Mouse (Mus musculus) erythroblast, embryonic 14.5 days (primary cell): ENCODE measurements around the gene Vsir. TPM values are rescaled to one million over a fixed set of nuclear protein-coding genes. Genes with fewer than 3 reads are reported as not detected.

Experiments
- H3K27me3 ChIP-seq: 2 replicates; pipeline ENCODE4 v1.6.1; 2012; ENCODE audit warnings: inconsistent platforms; ENCODE audit not compliant: control insufficient read depth
- H3K36me3 ChIP-seq: 2 replicates; pipeline ENCODE4 v1.6.1; 2012; ENCODE audit warnings: mild to moderate bottlenecking, inconsistent platforms; ENCODE audit not compliant: control insufficient read depth
- H3K4me1 ChIP-seq: 2 replicates; pipeline ENCODE4 v1.6.1; 2012; ENCODE audit warnings: inconsistent platforms; ENCODE audit not compliant: control insufficient read depth
- H3K4me3 ChIP-seq: replicated peaks from 2 replicates; pipeline ENCODE3; 2012; ENCODE audit warnings: moderate library complexity, mild to moderate bottlenecking, inconsistent platforms
- H3K9me3 ChIP-seq: 2 replicates; pipeline ENCODE4 v1.6.1; 2012; ENCODE audit warnings: low read length, inconsistent platforms, mixed read lengths; ENCODE audit not compliant: control insufficient read depth
- GATA1 ChIP-seq: IDR thresholded peaks from 2 replicates; pipeline ENCODE4 v1.6.1; 2012; ENCODE audit warnings: low read length, inconsistent platforms, mixed read lengths
- TAL1 ChIP-seq: IDR thresholded peaks from 3 replicates; pipeline ENCODE4 v1.6.1; 2012; ENCODE audit warnings: low read length, inconsistent platforms, mixed read lengths
- polyA plus RNA-seq: library from polyadenylated mRNA; stranded (reverse); fragments of >175 nt; gene quantifications from 2 replicates; pipeline ENCODE4 v1.2.3, GENCODE M21; 2012

Vsir gene
- polyA plus RNA-seq, 1 experiment = 6.2 TPM

DNA sequence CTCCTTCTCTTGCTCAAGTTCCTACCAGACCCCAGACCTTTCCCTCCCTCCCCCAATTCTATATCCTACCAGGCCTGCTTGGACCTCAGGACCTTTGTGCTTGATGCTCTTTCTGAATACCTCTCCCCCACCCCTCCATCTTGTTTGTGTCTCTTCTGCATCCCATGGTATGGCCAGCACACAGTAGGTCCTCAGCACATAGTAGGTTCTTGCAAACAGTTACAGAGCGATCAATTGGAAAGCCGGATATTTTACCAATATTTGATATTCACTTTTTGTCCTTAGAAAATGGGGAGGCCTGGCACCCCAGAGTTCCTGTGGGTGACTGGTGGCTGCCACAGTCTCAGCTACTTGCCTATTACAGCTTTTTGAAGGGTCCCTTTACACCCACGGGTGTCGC, 11.6 kb upstream of the Vsir start:
- TF ChIP-seq TAL1 (no peak), GATA1 (no peak)
- Histone ChIP-seq H3K36me3 (no peaks in the 10 kb centered on the region), H3K9me3 (no peaks in the 10 kb centered on the region), H3K4me3 (no peak overlapping the region), H3K4me1 (peaks cover 3% of the 10 kb centered on the region; the same call in 1 of the 2 replicates), H3K27me3 (no peaks in the 10 kb centered on the region)

DNA sequence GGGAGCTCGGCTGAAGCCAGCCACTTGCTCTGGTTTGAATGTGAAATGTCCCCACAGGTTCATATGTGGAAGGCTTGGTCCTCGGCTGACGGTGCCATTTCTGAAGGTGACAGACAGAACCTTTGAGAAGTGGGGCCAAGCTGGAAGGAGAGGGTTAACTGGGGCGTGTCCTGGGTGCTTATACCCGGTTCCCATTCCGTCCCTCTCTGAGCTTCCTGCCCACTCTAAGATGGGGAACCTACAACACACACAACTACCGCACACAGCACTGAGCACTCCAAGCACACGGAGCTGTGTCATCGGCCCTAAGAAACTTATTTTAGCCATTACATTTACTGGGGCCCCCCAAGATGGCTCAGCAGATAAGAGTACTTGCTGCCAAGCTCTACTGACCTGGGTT, 5.1 kb upstream of the Vsir start:
- no peaks in the 10 kb centered on the region for H3K9me3 ChIP-seq
- H3K4me1 ChIP-seq = peaks cover 12% of the 10 kb centered on the region
- TF ChIP-seq TAL1 (no peak), GATA1 (no peak)
- H3K4me3 ChIP-seq = no peak overlapping the region
- no peaks in the 10 kb centered on the region for H3K36me3 ChIP-seq
- no peaks in the 10 kb centered on the region for H3K27me3 ChIP-seq

DNA sequence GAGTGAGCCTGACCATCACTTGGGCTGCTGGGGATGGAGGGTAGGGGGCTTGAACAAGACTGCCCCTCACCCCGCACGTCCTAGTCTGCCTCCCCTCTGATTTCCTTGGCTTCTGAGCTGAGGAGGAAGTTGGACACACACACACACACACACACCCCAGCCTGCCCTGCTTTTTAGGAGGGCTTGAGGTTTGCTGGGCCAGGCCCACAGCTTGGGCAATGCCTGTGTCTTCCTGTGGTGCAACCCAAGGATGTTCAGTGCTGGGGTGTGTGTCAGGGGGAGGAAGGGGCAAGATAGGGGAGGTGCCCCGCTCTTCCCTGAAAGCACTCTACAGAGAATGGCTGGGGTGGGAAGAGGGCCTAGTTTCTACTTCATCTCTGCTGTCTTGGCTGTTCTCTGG, 2.5 kb upstream of the Vsir start:
- Histone ChIP-seq H3K4me1 (peaks cover 38% of the 10 kb centered on the region), H3K9me3 (no peaks in the 10 kb centered on the region), H3K4me3 (no peak overlapping the region)

DNA sequence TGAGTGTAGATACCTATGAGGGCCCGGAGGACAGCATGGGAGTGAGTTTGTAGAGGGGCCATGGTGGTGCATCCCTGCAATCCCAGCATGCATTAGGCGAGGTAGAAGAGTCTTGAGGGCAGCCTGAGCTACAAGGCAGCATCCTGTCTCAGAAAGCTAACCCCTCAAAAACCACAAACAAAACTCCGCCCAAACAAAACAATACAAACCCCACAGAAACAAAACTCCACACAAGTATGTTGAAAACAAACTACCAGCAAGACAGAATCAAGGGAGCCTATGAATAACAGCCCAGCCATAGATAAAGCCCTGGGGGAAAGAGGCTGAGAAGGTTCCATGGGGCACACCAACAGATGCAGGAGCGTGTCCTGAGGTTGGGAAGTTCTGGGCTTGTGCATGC, 595 bp upstream of the Vsir start:
- Histone ChIP-seq H3K36me3 (peaks cover 3% of the 10 kb centered on the region; the same call in 1 of the 2 replicates), H3K4me1 (peaks cover 57% of the 10 kb centered on the region), H3K27me3 (peaks cover 6% of the 10 kb centered on the region), H3K9me3 (no peaks in the 10 kb centered on the region), H3K4me3 (peak overlapping the region; percentile 76)
- no peak for TF ChIP-seq TAL1
- no peak for TF ChIP-seq GATA1

More for the DNA sequence above, 2.5 kb upstream of the Vsir start:
- H3K36me3 ChIP-seq = no peaks in the 10 kb centered on the region
- TF ChIP-seq TAL1 = no peak
- no peak for TF ChIP-seq GATA1
- peaks cover 6% of the 10 kb centered on the region for H3K27me3 ChIP-seq

DNA sequence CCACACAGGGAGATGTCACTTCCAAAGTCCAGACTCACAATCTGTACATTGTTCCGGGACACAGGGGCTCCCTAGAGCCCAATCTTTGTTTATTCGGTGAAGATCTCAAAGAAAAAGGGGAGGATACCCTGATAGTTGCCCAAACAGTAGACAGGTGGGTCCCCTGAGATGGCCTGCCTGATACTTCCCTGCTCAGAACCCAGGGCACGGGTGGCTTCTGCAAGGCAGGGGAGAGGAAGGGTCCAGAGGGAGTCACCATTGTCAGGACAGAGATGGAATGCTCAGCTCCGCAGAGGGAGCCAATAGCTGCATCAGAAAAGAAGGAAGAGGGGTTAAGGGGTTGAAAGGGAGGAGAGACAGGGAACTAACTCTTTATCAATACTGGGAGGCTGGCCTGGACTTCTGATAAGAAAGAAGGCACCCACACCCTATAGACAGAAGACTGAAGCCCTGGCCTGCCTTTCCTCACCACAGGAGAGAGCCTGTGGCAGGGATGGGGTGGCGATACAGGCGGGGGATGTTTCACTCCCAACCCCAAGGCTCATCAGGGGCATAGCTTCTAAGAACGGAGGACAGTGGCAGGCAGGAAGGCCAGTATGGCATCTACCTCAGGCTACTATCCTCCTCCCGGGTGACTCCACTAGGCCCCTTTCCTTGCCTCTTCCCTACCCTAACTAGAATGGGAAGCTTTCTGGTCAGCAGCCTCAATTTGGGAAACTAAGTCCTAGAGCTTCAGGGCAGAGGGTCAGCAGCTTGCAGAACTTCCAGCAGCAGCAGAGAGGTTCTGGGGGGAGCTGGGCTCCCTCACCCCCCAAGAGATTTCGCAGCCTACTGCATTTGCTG, 1.3 kb downstream of the Vsir start:
- TF ChIP-seq TAL1 (0 out of 3 replicates have a peak, but pooled peaks have one; percentile 24), GATA1 (peak; percentile 76)
- Histone ChIP-seq H3K36me3 (peaks cover 9% of the 10 kb centered on the region), H3K4me1 (peaks cover 69% of the 10 kb centered on the region), H3K9me3 (no peaks in the 10 kb centered on the region), H3K27me3 (peaks cover 6% of the 10 kb centered on the region), H3K4me3 (peak overlapping the region; percentile 76)

DNA sequence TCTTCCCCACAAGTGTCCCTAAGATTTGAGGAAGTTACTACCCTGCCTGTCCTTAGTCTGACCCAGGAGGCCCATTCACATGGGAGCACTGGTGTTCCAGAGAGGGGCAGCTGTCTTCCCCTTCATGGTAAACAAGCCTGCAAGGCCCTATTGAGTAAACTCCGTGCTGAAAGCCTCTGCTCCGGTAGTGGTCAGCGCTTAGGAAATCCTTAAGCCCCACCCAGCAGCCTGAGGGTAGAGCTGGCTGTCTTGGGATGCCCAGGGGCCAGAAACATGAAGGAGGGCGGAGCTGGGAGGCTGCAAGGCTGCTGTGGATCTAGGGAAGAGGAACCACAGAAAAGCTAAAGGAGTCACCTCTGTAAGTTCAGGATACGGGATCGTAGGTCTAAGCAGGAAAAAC, 2.4 kb downstream of the Vsir start:
- no peak for TF ChIP-seq TAL1
- no peak for TF ChIP-seq GATA1
- Histone ChIP-seq H3K27me3 (peaks cover 6% of the 10 kb centered on the region), H3K4me1 (peaks cover 69% of the 10 kb centered on the region), H3K36me3 (peaks cover 15% of the 10 kb centered on the region), H3K9me3 (no peaks in the 10 kb centered on the region), H3K4me3 (peak overlapping the region; percentile 76)

DNA sequence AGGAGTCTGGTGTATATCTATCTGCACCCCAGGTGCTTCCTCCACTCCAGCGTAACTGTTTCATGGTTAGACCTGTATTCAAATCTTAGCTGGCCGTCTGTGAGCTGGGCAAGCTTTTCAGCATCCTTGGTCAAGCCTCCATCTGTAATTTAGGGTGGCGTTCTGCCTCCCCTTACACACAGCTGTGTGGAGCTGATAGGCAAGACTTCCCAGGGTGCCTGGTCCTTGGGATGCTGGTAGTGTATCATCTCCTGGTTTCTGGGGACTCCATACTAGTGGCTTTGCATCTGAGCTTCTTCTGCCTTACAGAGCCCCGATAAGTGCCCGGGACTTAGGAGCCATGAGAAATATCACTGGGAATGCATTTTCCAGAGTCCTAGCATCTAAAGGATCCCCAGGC, 3.0 kb downstream of the Vsir start:
- Histone ChIP-seq H3K4me1 (peaks cover 67% of the 10 kb centered on the region), H3K4me3 (peak overlapping the region; percentile 76), H3K27me3 (peaks cover 6% of the 10 kb centered on the region), H3K36me3 (peaks cover 17% of the 10 kb centered on the region), H3K9me3 (no peaks in the 10 kb centered on the region)
- peak; percentile 75 for TF ChIP-seq TAL1
- TF ChIP-seq GATA1 = no peak

DNA sequence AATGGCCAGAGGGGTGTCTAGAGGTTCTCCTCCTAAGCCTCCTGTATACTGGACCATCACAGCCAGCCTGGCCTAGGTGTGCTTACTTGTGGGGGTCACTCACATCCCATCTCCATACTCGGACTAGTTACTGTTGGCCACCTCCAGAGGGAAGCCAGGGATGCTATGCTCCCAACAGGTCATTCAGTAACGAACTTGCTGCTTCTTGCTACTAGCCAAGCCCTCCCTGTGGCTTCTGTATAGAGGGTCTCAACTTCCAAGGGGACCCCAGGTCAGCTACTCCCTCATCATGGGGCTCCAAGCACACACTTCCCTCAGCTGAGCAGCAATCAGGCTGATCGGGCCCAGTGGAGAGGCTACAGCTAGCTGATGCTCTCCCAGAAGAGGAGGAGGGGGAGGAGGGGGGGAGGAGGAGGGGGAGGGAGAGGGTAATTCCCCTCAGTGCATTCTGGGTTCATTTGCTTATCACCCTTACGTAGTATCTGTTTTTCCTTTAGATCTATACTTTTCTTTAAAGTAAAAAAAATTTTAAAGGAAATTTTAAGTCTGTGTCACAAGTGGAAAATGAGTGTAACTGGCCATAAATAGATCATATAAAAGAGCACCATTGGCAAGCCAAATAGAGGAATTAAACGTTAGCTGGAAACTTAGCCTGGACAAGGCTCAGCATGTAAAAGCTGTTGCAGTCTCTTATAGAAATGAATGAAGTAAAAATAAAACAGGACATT, 3.6 kb downstream of the Vsir start:
- Histone ChIP-seq H3K36me3 (peaks cover 20% of the 10 kb centered on the region), H3K9me3 (no peaks in the 10 kb centered on the region), H3K4me3 (peak overlapping the region; percentile 76), H3K4me1 (peaks cover 67% of the 10 kb centered on the region), H3K27me3 (peaks cover 6% of the 10 kb centered on the region)
- TF ChIP-seq GATA1 (no peak), TAL1 (no peak)

DNA sequence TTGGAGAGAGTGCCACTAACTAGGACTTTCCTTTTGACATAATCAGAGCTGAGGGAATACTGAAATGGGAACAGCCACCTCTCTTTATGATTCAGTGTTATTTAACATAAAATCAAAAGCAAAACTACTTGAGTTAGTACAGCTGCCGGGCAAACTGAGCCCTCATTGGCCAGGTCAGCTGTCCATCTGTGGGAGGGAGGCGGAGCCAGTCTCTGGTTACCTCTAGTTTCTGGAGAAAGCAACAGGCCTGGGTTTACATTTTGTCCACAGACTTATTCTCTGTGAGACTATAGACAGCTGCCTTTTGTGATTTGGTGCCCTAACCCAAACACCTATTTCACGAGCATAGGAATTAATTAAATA, 4.1 kb downstream of the Vsir start:
- Histone ChIP-seq H3K27me3 (peaks cover 6% of the 10 kb centered on the region), H3K36me3 (peaks cover 20% of the 10 kb centered on the region), H3K4me3 (peak overlapping the region; percentile 76), H3K4me1 (peaks cover 67% of the 10 kb centered on the region), H3K9me3 (no peaks in the 10 kb centered on the region)
- TF ChIP-seq TAL1 (no peak), GATA1 (no peak)
